Mouse (Mus musculus) lung, adult 2 months (tissue): Measurements from ENCODE around the gene Chid1.

Experiments
- CTCF ChIP-seq: fragments of 200-500 bp; IDR thresholded peaks from 2 replicates; pipeline ENCODE4 v1.5.1; 2011; ENCODE audit warnings: mild to moderate bottlenecking, low read length, control low read depth; ENCODE audit not compliant: insufficient read depth
- POLR2A ChIP-seq: fragments of 200-500 bp; IDR thresholded peaks from 2 replicates; pipeline ENCODE4 v1.6.1; 2011; ENCODE audit warnings: low read depth, mild to moderate bottlenecking, control low read depth, low read length, borderline replicate concordance; ENCODE audit errors: extremely low read depth

DNA sequence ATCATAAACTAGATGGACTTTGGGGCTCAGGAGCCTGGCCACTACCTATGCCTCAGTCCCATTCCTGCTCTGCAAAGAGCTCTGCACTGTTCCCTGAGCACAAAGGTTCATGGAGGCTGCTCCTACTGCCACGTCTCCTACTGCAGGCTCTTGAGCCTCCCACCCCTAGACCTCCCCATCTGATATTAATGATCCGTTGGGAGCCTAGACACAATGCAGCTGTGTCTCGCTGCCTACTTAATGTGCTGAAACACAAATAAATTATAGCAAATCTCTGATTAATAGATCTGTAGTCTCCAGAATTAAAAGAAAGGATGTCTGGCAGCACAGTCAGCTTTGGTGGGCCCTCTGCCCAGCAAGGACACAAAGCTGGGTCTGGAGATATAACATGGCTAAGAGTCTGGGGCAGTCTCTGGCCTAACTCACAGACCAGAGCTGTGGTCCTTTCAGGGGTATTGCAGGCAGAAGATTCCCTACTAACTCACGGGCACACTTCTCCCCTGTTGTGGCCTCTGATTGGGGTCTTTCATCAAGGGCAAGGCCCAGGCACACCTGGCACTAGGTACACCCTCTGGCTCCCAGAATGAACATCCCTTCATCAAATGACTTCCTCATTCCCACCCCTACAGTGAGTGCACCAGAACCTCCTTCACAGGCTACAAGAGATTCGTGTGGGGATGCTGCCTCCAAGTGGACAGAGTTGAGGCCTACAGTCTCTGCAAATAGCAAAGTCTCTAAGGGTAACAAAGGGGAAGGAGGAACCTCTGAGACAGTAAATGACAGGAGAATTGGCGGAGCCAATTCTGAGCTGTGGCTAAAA lies 14.7 kb downstream of the Chid1 start:
- peak; percentile 83 for TF ChIP-seq CTCF
- TF ChIP-seq POLR2A: no peak
